Mouse (Mus musculus) retina, postnatal 1 day (tissue): ENCODE measurements around the gene Tenm2.

Source experiments
- DNase-seq: peaks from one replicate; pipeline ENCODE4 v3.0.0-alpha.2; 2012

The Tenm2 gene

DNA sequence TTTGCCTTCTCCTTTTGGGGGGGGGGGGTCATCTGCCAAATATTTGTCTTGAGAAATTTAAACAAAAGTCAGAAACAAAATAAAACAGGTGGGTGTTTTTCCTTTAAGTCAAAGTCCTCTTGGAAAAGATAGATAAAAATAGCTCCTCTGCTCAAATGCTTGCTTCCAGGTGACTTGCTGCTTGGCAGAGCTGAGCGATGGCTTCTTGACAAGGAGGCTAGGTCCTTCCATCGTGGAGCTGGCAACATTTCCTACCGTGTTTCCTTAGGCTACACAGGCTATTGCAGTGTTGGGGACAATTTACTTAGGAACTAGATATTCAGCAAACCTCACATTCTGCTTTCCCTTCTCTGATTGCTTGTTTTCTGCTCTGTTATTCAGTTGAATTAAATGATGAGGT lies 342.7 kb downstream of the Tenm2 start:
- DNase-seq, result no peak

DNA sequence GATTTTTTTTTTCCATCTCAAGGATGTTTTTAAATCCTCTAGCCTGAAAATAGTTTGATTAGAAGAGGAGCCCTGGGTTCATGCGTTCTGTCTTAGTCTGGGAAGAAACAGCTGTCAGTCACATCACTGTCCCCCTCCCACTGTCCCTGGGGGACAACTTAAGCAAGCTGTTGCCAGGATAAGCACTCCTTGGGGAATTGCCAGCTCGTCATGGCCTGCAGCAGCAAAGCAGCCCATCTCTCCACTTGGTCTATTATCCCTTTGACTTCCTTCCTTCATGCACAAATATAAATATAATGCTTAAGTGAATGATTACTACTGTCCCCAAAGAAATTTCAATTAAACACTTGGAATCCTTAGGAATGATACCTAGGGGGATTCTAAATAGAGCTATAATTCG lies 344.7 kb downstream of the Tenm2 start:
- DNase-seq, result peak; percentile 62

DNA sequence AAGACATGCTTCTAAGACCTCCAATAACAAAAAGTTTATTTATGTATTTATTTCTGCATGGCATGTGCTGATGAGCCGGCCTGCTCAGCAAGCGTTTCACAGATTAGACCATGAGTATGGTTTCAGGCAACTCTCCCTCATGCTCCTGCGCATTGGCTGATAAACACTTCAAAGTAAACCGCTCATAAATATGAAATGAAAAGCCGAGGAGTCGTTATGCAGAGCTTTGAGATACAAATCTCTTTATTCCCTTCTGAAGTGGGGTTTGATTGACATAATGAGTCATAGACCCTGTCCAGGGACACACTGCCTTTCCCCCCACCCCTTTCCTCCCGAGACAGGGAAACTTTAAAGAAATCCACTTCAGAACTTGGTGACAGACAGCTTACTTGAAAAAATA lies 348.3 kb downstream of the Tenm2 start:
- DNase-seq, result no peak

GRCm38 (mm10) chr11:36886147-36886546 lies 349.6 kb downstream of the Tenm2 start:
- no peak for DNase-seq

- peak; percentile 82 for DNase-seq
These were observed 362.8 kb downstream of the Tenm2 start for GRCm38 (mm10) chr11:36872961-36873360.

DNA sequence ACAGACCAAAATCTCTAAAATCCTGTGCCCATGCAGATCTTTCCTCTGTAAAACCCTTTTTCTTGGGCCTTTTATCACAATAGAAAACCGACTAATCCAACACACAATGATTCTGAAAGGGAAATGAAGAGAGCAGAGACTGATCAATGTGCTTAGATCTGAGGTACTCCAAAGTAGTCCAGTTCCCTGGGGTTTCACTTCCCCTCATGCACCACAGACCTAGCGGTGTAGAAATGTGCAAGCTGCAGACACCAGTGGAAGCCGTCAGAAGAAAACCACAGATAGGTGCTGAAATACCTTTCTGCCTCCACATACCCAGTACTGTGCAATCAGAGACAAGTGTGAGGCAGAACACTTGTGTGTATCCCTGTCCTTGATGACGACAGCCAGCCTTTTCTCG lies 365.2 kb downstream of the Tenm2 start:
- DNase-seq, result no peak

GRCm38 (mm10) chr11:36851690-36852089 lies 384.1 kb downstream of the Tenm2 start:
- DNase-seq, result no peak

- DNase-seq, result no peak
These were observed 388.3 kb downstream of the Tenm2 start for GRCm38 (mm10) chr11:36847451-36847850.

GRCm38 (mm10) chr11:36832855-36833254 lies 402.9 kb downstream of the Tenm2 start:
- DNase-seq, result no peak

DNA sequence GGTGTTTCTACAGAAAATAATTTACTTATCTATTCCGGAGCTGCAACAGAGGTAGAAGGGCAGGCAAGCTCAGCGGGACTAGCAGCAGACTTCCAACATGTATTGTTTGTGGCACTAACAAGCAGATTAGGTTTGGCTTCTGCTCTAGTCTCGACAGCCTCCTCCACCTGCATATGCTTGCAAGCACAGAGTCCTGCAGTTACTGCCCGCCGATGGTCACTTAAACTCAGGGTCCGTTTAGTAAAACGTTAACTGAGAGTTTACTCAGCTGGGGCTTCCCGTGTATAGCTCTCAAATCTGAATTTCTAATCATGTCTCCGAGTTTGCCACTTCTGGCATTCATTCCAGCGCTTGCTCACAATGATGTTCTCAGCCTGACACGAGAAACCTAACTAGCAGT lies 404.3 kb downstream of the Tenm2 start:
- DNase-seq, result no peak

- DNase-seq, result no peak
These were observed 411.1 kb downstream of the Tenm2 start for GRCm38 (mm10) chr11:36824666-36825065.

DNA sequence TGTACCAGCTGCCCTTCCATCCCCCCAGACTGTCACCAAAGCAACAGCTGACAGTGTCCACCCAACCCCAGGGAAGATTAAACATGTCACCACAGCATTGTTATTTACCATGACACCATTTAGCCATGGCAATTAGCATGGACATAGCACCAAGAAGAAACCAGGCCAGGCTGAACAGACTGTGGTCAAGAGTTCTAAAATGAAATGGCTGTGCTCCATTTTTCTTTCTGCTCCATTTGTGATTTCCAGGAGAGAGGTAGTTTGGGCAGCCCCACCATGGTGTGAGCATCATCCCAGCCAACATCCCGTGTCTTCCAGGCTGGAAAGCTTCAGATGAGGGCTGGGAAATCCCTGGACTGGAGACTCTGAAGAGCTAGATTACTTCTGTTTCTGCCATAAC lies 431.1 kb downstream of the Tenm2 start:
- peak; percentile 84 for DNase-seq

- DNase-seq, result no peak
These were observed 433.5 kb downstream of the Tenm2 start for GRCm38 (mm10) chr11:36802208-36802631.

DNA sequence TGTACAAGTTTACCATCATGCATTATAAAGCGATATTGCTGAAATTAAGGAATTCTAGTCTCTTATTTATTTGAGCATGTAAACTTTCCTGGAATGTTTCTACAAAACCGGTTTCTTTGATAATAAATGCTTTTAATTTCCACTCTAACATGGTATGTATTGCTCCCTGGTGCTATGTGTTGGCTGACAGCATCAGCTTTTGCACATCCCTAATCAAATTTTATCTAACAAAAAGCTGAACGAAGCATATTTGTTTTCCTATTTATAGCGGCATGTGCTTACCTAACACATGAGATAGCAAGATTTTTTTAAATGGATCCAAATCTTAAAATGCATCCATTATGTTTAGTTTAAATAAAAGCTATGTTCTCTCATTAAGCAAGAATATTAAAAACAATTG lies 434.1 kb downstream of the Tenm2 start:
- no peak for DNase-seq

DNA sequence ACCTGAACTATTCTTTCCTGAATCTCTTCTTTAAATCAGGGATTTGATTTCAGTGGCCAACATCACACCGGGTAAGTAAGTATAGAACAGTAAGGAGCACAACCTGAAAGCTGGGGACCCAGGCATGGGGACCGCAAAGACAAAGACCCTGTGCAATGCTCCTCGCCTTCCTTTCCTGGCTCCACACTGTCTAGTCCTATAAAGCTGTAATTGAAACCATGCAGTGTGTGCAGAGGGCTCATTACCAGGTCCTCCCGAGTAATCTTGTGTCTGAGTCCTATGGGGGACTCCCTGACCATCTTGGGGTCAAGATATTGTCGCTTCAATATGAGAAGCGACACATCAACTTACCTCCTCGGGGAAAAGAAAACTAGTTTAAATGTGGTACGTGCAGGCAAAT lies 436.4 kb downstream of the Tenm2 start:
- no peak for DNase-seq

- no peak for DNase-seq
These were observed 477.8 kb downstream of the Tenm2 start for GRCm38 (mm10) chr11:36758009-36758408.

DNA sequence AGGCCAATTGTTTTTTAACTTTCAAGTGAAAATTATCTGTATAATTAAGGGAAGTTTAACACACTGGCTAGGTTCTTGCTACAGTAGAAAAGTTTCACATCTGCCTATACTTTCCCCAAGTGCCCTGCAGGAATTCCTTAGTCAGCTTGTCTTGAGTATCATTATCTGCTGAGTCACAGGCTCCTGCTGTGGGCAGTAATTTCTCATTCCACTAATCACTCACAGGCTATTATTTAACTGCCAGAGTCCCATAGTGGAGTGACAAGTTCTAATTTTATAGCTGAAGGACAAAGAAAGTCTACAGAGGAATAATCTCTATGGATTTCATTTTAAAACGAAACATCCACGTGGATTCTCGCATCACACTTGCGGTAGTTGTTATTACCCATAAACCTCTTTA lies 489.5 kb downstream of the Tenm2 start:
- peak; percentile 51 for DNase-seq

DNA sequence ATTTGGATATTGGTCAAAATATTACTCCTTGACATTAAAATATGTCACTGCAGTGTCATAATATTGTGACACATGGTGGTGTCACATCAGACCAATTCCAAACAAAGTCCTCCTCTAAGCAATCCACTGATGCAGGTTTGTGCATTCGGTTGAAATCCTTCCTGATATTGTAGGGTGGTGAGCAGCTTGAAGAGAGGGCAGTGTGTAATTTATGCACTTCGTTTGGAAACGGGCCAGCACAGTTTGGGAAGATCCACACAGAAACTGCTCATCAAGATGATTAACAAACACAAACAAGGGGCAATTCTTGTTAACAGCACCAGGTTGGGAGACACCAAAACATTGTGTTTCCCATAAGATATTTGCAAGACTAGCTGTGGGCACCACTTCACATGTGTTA lies 508.0 kb downstream of the Tenm2 start:
- DNase-seq, result peak; percentile 52

DNA sequence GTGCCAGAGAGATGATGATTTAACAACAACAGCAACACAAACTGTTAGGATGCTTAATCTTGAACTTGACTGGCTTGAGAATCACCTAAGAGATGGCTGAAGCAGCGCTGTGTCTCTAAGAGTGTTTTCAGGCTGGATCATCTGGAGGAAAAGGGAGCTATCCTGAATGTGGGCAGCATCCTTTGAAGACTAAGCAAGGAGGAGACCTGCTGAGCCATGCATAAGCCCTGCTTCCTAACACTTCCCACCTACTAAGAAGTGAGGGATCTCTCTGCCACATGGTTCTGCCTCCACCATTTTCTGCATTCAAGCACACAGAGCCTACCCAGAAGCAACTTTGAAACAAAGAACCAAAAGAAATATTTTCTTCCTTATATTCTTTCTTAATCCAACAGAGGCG lies 532.9 kb downstream of the Tenm2 start:
- DNase-seq, result no peak

- DNase-seq, result no peak
These were observed 534.8 kb downstream of the Tenm2 start for GRCm38 (mm10) chr11:36700951-36701350.

- DNase-seq, result no peak
These were observed 535.6 kb downstream of the Tenm2 start for GRCm38 (mm10) chr11:36700131-36700530.

DNA sequence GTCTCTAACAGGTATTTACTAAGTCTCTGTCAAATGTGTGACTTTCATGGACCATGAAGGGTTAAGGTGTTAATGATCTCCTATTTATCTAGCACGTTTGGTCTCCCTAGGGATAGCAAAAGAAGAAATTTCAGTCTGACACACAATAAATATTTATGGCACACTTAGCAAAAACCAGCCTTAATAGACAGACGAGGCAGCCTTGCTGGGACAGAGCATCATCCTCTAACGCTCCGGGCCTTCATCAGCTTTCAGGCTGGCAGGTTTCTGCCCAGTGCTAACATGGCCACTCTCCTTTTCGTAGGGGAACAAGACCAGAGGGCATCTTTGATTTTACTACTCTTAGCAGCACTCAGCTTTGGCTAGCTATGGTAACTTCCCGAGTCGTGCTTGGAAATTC lies 537.5 kb downstream of the Tenm2 start:
- DNase-seq, result no peak

GRCm38 (mm10) chr11:36697816-36698215 lies 537.9 kb downstream of the Tenm2 start:
- no peak for DNase-seq

- DNase-seq, result no peak
These were observed 538.6 kb downstream of the Tenm2 start for GRCm38 (mm10) chr11:36697021-36697639.

DNA sequence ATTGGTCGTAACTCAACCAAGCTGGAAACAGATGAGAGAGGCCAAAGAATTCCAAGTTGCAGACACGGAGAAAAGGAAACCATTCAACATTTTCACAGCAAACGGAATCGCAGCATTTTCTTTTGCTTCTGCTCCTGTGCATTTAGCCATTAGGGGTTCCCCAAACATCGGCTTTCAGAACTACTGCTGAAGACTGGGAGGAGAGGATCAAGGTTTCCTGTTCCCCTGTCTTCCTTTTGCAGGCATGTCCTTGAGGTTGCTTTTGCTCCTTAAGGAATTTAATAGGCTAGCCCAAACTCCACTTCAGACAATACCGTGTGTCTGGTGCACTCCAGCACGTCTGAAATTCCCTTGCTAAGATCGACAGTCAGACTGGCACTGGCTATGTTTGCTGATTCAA lies 541.0 kb downstream of the Tenm2 start:
- DNase-seq, result no peak

GRCm38 (mm10) chr11:36692637-36693036 lies 543.1 kb downstream of the Tenm2 start:
- no peak for DNase-seq
